Mouse (Mus musculus) bone marrow, adult 2 months (tissue): ENCODE results near the gene Akap6.

Experiments
- CTCF ChIP-seq: fragments of 200-500 bp; IDR thresholded peaks from 2 replicates; pipeline ENCODE4 v1.5.1; 2011; ENCODE audit warnings: low read length, control low read depth; ENCODE audit not compliant: control insufficient read depth, insufficient read depth
- POLR2A ChIP-seq: fragments of 200-500 bp; IDR thresholded peaks from 2 replicates; pipeline ENCODE4 v1.6.1; 2011; ENCODE audit warnings: low read depth, mild to moderate bottlenecking, control low read depth, low read length, borderline replicate concordance; ENCODE audit not compliant: control insufficient read depth

- no peak for TF ChIP-seq POLR2A
- TF ChIP-seq CTCF: no peak
Observed at GRCm38 (mm10) chr12:53168189-53169003, 469.2 kb downstream of the Akap6 start.
